Mouse (Mus musculus) cerebellum, postnatal 10 days (tissue): ENCODE data around the gene Yy1.

Experiments
- DNase-seq, 2 experiments: peaks; one replicate each; pipeline ENCODE4 v3.0.0; 2021; ENCODE audit warnings: mixed read lengths in 2 of 2

The Yy1 gene

GRCm38 (mm10) chr12:108869575-108869974, 76.8 kb downstream of the Yy1 start:
- peak; percentile 42 to 59 for DNase-seq
